Mouse (Mus musculus) hindbrain, postnatal 0 days (tissue): ENCODE measurements around the gene Atp11a. TPM values are rescaled to one million over a fixed set of nuclear protein-coding genes. Genes with fewer than 3 reads are reported as not detected.

Experiments used
- ATAC-seq: fragments of 200-750 bp; cut with Nextera tagmentation; 2 replicates; pipeline ENCODE4 v1.8.0; 2017; ENCODE audit warnings: mild to moderate bottlenecking, moderate TSS enrichment, moderate library complexity
- DNase-seq: peaks from one replicate; pipeline ENCODE4 v3.0.0-alpha.2; 2015; ENCODE audit warnings: low spot score
- H3K27ac ChIP-seq: fragments of 300-500 bp; sonication (generic); 2 replicates; pipeline ENCODE4 v1.5.1; 2014; ENCODE audit warnings: mild to moderate bottlenecking
- H3K27me3 ChIP-seq: fragments of 300-500 bp; sonication (generic); 2 replicates; pipeline ENCODE4 v1.6.1; 2014; ENCODE audit warnings: low read length, mixed read lengths; ENCODE audit not compliant: insufficient read depth
- H3K36me3 ChIP-seq: fragments of 300-500 bp; sonication (generic); 2 replicates; pipeline ENCODE4 v1.6.1; 2014; ENCODE audit warnings: low read length, mixed read lengths; ENCODE audit not compliant: insufficient read depth
- H3K4me1 ChIP-seq: fragments of 300-500 bp; sonication (generic); 2 replicates; pipeline ENCODE4 v1.6.1; 2014; ENCODE audit warnings: antibody characterized with exemption, low read length, mixed read lengths; ENCODE audit not compliant: insufficient read depth
- H3K4me2 ChIP-seq: fragments of 300-500 bp; sonication (generic); 2 replicates; pipeline ENCODE4 v1.6.1; 2014; ENCODE audit warnings: low read depth, mild to moderate bottlenecking, low read length, moderate library complexity, mixed read lengths
- H3K4me3 ChIP-seq: fragments of 300-500 bp; sonication (generic); 2 replicates; pipeline ENCODE4 v1.5.1; 2014; ENCODE audit warnings: low read length
- H3K9ac ChIP-seq: fragments of 300-500 bp; sonication (generic); replicated peaks from 2 replicates; pipeline ENCODE4 v1.6.1; 2014; ENCODE audit warnings: mild to moderate bottlenecking, low read length, moderate library complexity, mixed read lengths
- H3K9me3 ChIP-seq: fragments of 300-500 bp; sonication (generic); 2 replicates; pipeline ENCODE4 v1.6.1; 2016; ENCODE audit warnings: low read length, mixed read lengths
- CTCF ChIP-seq: IDR thresholded peaks from 2 replicates; pipeline ENCODE4 v1.5.1; 2016; ENCODE audit warnings: antibody characterized with exemption, control low read depth, low read depth
- WGBS: fragments of 180-500 bp; shearing (Covaris S2); extraction: QIAGEN DNeasy Blood & Tissue Kit; methylation state at CpG from one replicate; pipeline ENCODE4 v1.1.7; 2014; 5-methylcytosine and 5-hydroxymethylcytosine counted together
- polyA plus RNA-seq: library from polyadenylated mRNA; unstranded; fragments of >200 nt; fragmentation: Nextera tagmentation; extraction: Ambion mirVana; gene quantifications from 2 replicates; pipeline ENCODE4 v1.2.1, GENCODE M21; 2015
- total RNA-seq: library from RNA; depleted of rRNA; stranded (reverse); fragments of >200 nt; gene quantifications from 2 replicates; pipeline ENCODE4 v1.2.3, GENCODE M21; 2014

Gene Atp11a
- total and polyA plus RNA-seq, 2 experiments from 2014 or later, result 12.5 to 48.8 TPM

- TF ChIP-seq CTCF, result no peak
- DNase-seq (no peak), ATAC-seq (no peak)
- H3K27ac ChIP-seq, result no peak overlapping the region
- no peaks in the 10 kb centered on the region for H3K27me3 ChIP-seq
- no peak overlapping the region for H3K4me2 ChIP-seq
- WGBS, result 78% methylated on average over 7 of the region's 7 CpGs
- H3K9ac ChIP-seq, result no peak overlapping the region
- no peaks in the 10 kb centered on the region for H3K4me1 ChIP-seq
- no peaks in the 10 kb centered on the region for H3K9me3 ChIP-seq
- peaks cover 44% of the 10 kb centered on the region for H3K36me3 ChIP-seq
- H3K4me3 ChIP-seq, result no peak overlapping the region
Observed at GRCm38 (mm10) chr8:12822892-12823291, 66.1 kb downstream of the Atp11a start.

- no peak overlapping the region for H3K27ac ChIP-seq
- peak; percentile 18 for DNase-seq
- WGBS, result 46% methylated on average over 10 of the region's 10 CpGs
- H3K27me3 ChIP-seq, result no peaks in the 10 kb centered on the region
- ATAC-seq, result no peak; the same call in 1 of the 2 replicates
- H3K4me1 ChIP-seq, result no peaks in the 10 kb centered on the region
- TF ChIP-seq CTCF, result 0 out of 2 replicates have a peak, but pooled peaks have one; percentile 21
- no peak overlapping the region for H3K4me2 ChIP-seq
- peaks cover 59% of the 10 kb centered on the region for H3K36me3 ChIP-seq
- H3K9ac ChIP-seq, result no peak overlapping the region
- no peak overlapping the region for H3K4me3 ChIP-seq
- H3K9me3 ChIP-seq, result no peaks in the 10 kb centered on the region
Observed at GRCm38 (mm10) chr8:12824562-12824961, 67.7 kb downstream of the Atp11a start.

GRCm38 (mm10) chr8:12825236-12825635, 68.4 kb downstream of the Atp11a start:
- Histone ChIP-seq H3K9me3 (no peaks in the 10 kb centered on the region), H3K27me3 (no peaks in the 10 kb centered on the region), H3K36me3 (peaks cover 61% of the 10 kb centered on the region), H3K4me1 (no peaks in the 10 kb centered on the region), H3K9ac (no peak overlapping the region), H3K4me3 (no peak overlapping the region), H3K4me2 (no peak overlapping the region), H3K27ac (no peak overlapping the region)
- DNase-seq (no peak), ATAC-seq (no peak)
- TF ChIP-seq CTCF, result no peak
- WGBS, result 55% methylated on average over 6 of the region's 6 CpGs

- no peak for TF ChIP-seq CTCF
- Histone ChIP-seq H3K4me2 (no peak overlapping the region), H3K27me3 (no peaks in the 10 kb centered on the region), H3K9me3 (no peaks in the 10 kb centered on the region), H3K4me1 (no peaks in the 10 kb centered on the region), H3K4me3 (no peak overlapping the region), H3K9ac (no peak overlapping the region), H3K27ac (no peak overlapping the region), H3K36me3 (peaks cover 65% of the 10 kb centered on the region)
- 70% methylated on average over 8 of the region's 8 CpGs for WGBS
- DNase-seq (no peak), ATAC-seq (no peak)
Observed at GRCm38 (mm10) chr8:12825686-12826237, 68.9 kb downstream of the Atp11a start.

GRCm38 (mm10) chr8:12827124-12827523, 70.3 kb downstream of the Atp11a start:
- ATAC-seq, result no peak
- no peaks in the 10 kb centered on the region for H3K27me3 ChIP-seq
- no peak overlapping the region for H3K4me2 ChIP-seq
- peaks cover 56% of the 10 kb centered on the region for H3K36me3 ChIP-seq
- no peaks in the 10 kb centered on the region for H3K9me3 ChIP-seq
- H3K9ac ChIP-seq, result no peak overlapping the region
- WGBS, result 91% methylated on average over 9 of the region's 9 CpGs
- peaks cover 6% of the 10 kb centered on the region; the same call in 1 of the 2 replicates for H3K4me1 ChIP-seq
- no peak overlapping the region for H3K4me3 ChIP-seq
- no peak for TF ChIP-seq CTCF
- H3K27ac ChIP-seq, result no peak overlapping the region
- no peak for DNase-seq

- Histone ChIP-seq H3K4me3 (no peak overlapping the region), H3K9ac (no peak overlapping the region), H3K4me1 (peaks cover 8% of the 10 kb centered on the region; the same call in 1 of the 2 replicates), H3K4me2 (no peak overlapping the region), H3K27me3 (no peaks in the 10 kb centered on the region), H3K36me3 (peaks cover 49% of the 10 kb centered on the region), H3K9me3 (no peaks in the 10 kb centered on the region), H3K27ac (no peak overlapping the region)
- no peak for ATAC-seq
- no peak for DNase-seq
- WGBS, result 85% methylated on average over 6 of the region's 6 CpGs
- TF ChIP-seq CTCF, result no peak
Observed at GRCm38 (mm10) chr8:12828298-12828697, 71.5 kb downstream of the Atp11a start.

GRCm38 (mm10) chr8:12829381-12829780, 72.6 kb downstream of the Atp11a start:
- Histone ChIP-seq H3K4me2 (no peak overlapping the region), H3K4me1 (peaks cover 8% of the 10 kb centered on the region; the same call in 1 of the 2 replicates), H3K9ac (no peak overlapping the region), H3K4me3 (no peak overlapping the region), H3K9me3 (no peaks in the 10 kb centered on the region), H3K36me3 (peaks cover 52% of the 10 kb centered on the region), H3K27me3 (no peaks in the 10 kb centered on the region), H3K27ac (no peak overlapping the region)
- no peak for TF ChIP-seq CTCF
- no peak for ATAC-seq
- no peak for DNase-seq
- 36% methylated on average over 1 of the region's 1 CpGs for WGBS
